Mouse (Mus musculus): ENCODE data around the gene Olfr506. TPM values are rescaled to one million over a fixed set of nuclear protein-coding genes. Genes with fewer than 3 reads are reported as not detected.
"Not testable (repeated sequence)": the region's sequence is repeated elsewhere in the genome, so short reads cannot be mapped to it uniquely, and the experiment has no call there.

Olfr506 gene
- total RNA-seq (2021): not detected

GRCm38 (mm10) chr7:108610487-108610886 lies at the start of gene Olfr506:
Olfr506 (plus strand) TSS chr7:108610787.
- intact Hi-C loops (cut with DNase I): no loop called here
- DNase-seq (ENCODE audit: low spot score in 2 of 2): no peak

GRCm38 (mm10) chr7:108565693-108566092 lies 44.9 kb upstream of the Olfr506 start, which contains the start of gene Olfr504:
Olfr504 (minus strand) TSS chr7:108565793.
- intact Hi-C loops (cut with DNase I): no loop called here
- no peak for DNase-seq (ENCODE audit: low spot score in 2 of 2)

GRCm38 (mm10) chr7:108589797-108590196 lies 20.8 kb upstream of the Olfr506 start:
- intact Hi-C loops (cut with DNase I): no loop called here
- no peak for DNase-seq (ENCODE audit: low spot score in 2 of 2)

GRCm38 (mm10) chr7:108601916-108602315 lies 8.7 kb upstream of the Olfr506 start:
- DNase-seq (ENCODE audit: low spot score in 2 of 2); intact Hi-C loops (cut with DNase I): not testable (repeated sequence)

- no peak for DNase-seq (ENCODE audit: low spot score in 2 of 2)
- intact Hi-C loops (cut with DNase I): no loop called here
Observed at GRCm38 (mm10) chr7:108614110-108614509, 3.5 kb downstream of the Olfr506 start.

- intact Hi-C loops (cut with DNase I): not testable (repeated sequence)
Observed at GRCm38 (mm10) chr7:108616781-108617180, 6.2 kb downstream of the Olfr506 start.

GRCm38 (mm10) chr7:108621514-108621913 lies 10.9 kb downstream of the Olfr506 start, which contains the start of gene Olfr507:
Olfr507 (plus strand) TSS chr7:108621814.
- intact Hi-C loops (cut with DNase I): no loop called here
- no peak for DNase-seq (ENCODE audit: low spot score in 2 of 2)

More at GRCm38 (mm10) chr7:108616781-108617180, 6.2 kb downstream of the Olfr506 start:
- not testable (repeated sequence) for DNase-seq (ENCODE audit: low spot score in 2 of 2)

GRCm38 (mm10) chr7:108629694-108630093 lies 19.1 kb downstream of the Olfr506 start, which contains the start of gene Olfr508:
Olfr508 (plus strand) TSS chr7:108629994.
- intact Hi-C loops (cut with DNase I): no loop called here
- no peak for DNase-seq (ENCODE audit: low spot score in 2 of 2)

- intact Hi-C loops (cut with DNase I): no loop called here
- no peak for DNase-seq (ENCODE audit: low spot score in 2 of 2)
Observed at GRCm38 (mm10) chr7:108651806-108652205, 41.2 kb downstream of the Olfr506 start, which contains the start of gene Olfr509. Olfr509 (minus strand) TSS chr7:108651906.

GRCm38 (mm10) chr7:108662419-108662818 lies 51.8 kb downstream of the Olfr506 start:
- intact Hi-C loops (cut with DNase I): no loop called here
- DNase-seq (ENCODE audit: low spot score in 2 of 2): no peak

Other genes starting within 250 kb of the Olfr506 start
- not detected for gene Olfr494, start 245.5 kb upstream of the Olfr506 start, total RNA-seq (2021)
- not detected for gene Olfr495, start 217.6 kb upstream of the Olfr506 start, total RNA-seq (2021)
- not detected for gene Olfr497, start 190.4 kb upstream of the Olfr506 start, total RNA-seq (2021)
- gene Olfr498, start 145.5 kb upstream of the Olfr506 start, total RNA-seq (2021): not detected
- gene Olfr502, start 85.7 kb upstream of the Olfr506 start, total RNA-seq (2021): not detected
- not detected for gene Olfr503, start 66.3 kb upstream of the Olfr506 start, total RNA-seq (2021)
- not detected for gene Olfr504, start 45.0 kb upstream of the Olfr506 start, total RNA-seq (2021)
- not detected for gene Olfr507, start 11.0 kb downstream of the Olfr506 start, total RNA-seq (2021)
- gene Olfr508, start 19.2 kb downstream of the Olfr506 start, total RNA-seq (2021): not detected
- gene Olfr509, start 41.1 kb downstream of the Olfr506 start, total RNA-seq (2021): under 1 TPM in 1 of 2 experiments, not detected in 1; 0.09 TPM
- gene Olfr510, start 55.6 kb downstream of the Olfr506 start, total RNA-seq (2021): not detected
- gene Olfr512, start 102.5 kb downstream of the Olfr506 start, total RNA-seq (2021): not detected
- gene Olfr513, start 140.2 kb downstream of the Olfr506 start, total RNA-seq (2021): not detected
- not detected for gene Olfr514, start 215.2 kb downstream of the Olfr506 start, total RNA-seq (2021)
- gene Olfr516, start 239.7 kb downstream of the Olfr506 start, total RNA-seq (2021): not detected